Mouse (Mus musculus) limb, embryonic 15.5 days (tissue): ENCODE measurements around the gene Avp. TPM values are rescaled to one million over a fixed set of nuclear protein-coding genes. Genes with fewer than 3 reads are reported as not detected.

ENCODE experiments used
- ATAC-seq: fragments of 200-750 bp; cut with Nextera tagmentation; 2 replicates; pipeline ENCODE4 v1.8.0; 2017; ENCODE audit warnings: low read depth, moderate TSS enrichment; ENCODE audit not compliant: insufficient number of reproducible peaks, low FRiP score, low TSS enrichment
- H3K27ac ChIP-seq: fragments of 300-500 bp; sonication (generic); 2 replicates; pipeline ENCODE4 v1.5.1; 2015; ENCODE audit warnings: moderate library complexity, mild to moderate bottlenecking, inconsistent platforms
- H3K27me3 ChIP-seq: fragments of 300-500 bp; sonication (generic); 2 replicates; pipeline ENCODE4 v1.6.1; 2015; ENCODE audit warnings: inconsistent platforms
- H3K36me3 ChIP-seq: fragments of 300-500 bp; sonication (generic); 2 replicates; pipeline ENCODE4 v1.6.1; 2015; ENCODE audit warnings: inconsistent platforms
- H3K4me1 ChIP-seq: fragments of 300-500 bp; sonication (generic); 2 replicates; pipeline ENCODE4 v1.6.1; 2015; ENCODE audit warnings: inconsistent platforms
- H3K4me2 ChIP-seq: fragments of 300-500 bp; sonication (generic); 2 replicates; pipeline ENCODE4 v1.6.1; 2015; ENCODE audit warnings: mild to moderate bottlenecking, inconsistent platforms
- H3K4me3 ChIP-seq: fragments of 300-500 bp; sonication (generic); 2 replicates; pipeline ENCODE4 v1.5.1; 2015; ENCODE audit warnings: mild to moderate bottlenecking, inconsistent platforms
- H3K9ac ChIP-seq: fragments of 300-500 bp; sonication (generic); 2 replicates; pipeline ENCODE4 v1.6.1; 2015; ENCODE audit warnings: inconsistent platforms
- H3K9me3 ChIP-seq: fragments of 300-500 bp; sonication (generic); 2 replicates; pipeline ENCODE4 v1.6.1; 2016; ENCODE audit warnings: inconsistent platforms
- WGBS: fragments of 180-500 bp; shearing (Covaris S2); methylation state at CpG from one replicate; pipeline ENCODE4 v1.1.7; 2015; 5-methylcytosine and 5-hydroxymethylcytosine counted together
- microRNA-seq: library from miRNA; unstranded; fragments of <30 nt; microRNA quantifications from one replicate; pipeline ENCODE4, GENCODE M21; 2016
- polyA plus RNA-seq: library from polyadenylated mRNA; unstranded; fragments of >200 nt; fragmentation: Nextera tagmentation; extraction: Ambion mirVana; gene quantifications from 2 replicates; pipeline ENCODE4 v1.2.1, GENCODE M21; 2015

Avp gene
- polyA plus RNA-seq, 1 experiment from 2014 or later: not detected

DNA sequence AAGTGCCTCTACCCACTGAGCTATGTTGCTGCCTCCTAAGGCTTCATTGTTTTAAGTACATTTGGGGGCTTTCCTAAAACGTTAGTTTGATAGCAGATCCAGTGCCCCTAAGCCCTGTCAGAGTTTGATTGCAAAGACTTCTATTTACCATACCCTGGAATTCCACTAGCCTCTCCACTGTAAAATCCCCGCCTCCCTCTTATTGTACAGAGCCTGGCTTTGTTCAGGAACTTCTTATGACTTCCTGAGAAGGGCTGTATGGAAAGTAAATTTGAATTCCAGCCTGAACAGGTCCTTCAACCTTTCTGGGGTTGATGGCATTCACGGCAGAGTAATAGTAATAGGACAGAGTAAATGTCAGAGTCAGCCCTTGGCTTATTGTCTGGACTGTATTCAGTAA is 45.5 kb downstream of the Avp start:
- no peaks in the 10 kb centered on the region for H3K4me1 ChIP-seq
- ATAC-seq: no peak
- H3K27ac ChIP-seq: no peak overlapping the region
- no peak overlapping the region for H3K4me3 ChIP-seq
- H3K9ac ChIP-seq: no peak overlapping the region
- peaks cover 90% of the 10 kb centered on the region for H3K36me3 ChIP-seq
- no peaks in the 10 kb centered on the region for H3K9me3 ChIP-seq
- no peaks in the 10 kb centered on the region for H3K27me3 ChIP-seq
- WGBS: 75% methylated on average over 3 of the region's 3 CpGs
- H3K4me2 ChIP-seq: no peak overlapping the region

GRCm38 (mm10) chr2:130535017-130535416 is 47.3 kb downstream of the Avp start:
- H3K27me3 ChIP-seq: no peaks in the 10 kb centered on the region
- no peak overlapping the region for H3K4me3 ChIP-seq
- no peaks in the 10 kb centered on the region for H3K4me1 ChIP-seq
- H3K36me3 ChIP-seq: peaks cover 84% of the 10 kb centered on the region
- H3K4me2 ChIP-seq: no peak overlapping the region
- 86% methylated on average over 6 of the region's 6 CpGs for WGBS
- H3K9me3 ChIP-seq: no peaks in the 10 kb centered on the region
- no peak overlapping the region for H3K9ac ChIP-seq
- no peak overlapping the region for H3K27ac ChIP-seq
- ATAC-seq: no peak

- Histone ChIP-seq H3K4me2 (no peak overlapping the region), H3K36me3 (peaks cover 60% of the 10 kb centered on the region), H3K9ac (no peak overlapping the region), H3K9me3 (no peaks in the 10 kb centered on the region), H3K27ac (no peak overlapping the region), H3K4me3 (no peak overlapping the region), H3K4me1 (no peaks in the 10 kb centered on the region), H3K27me3 (no peaks in the 10 kb centered on the region)
- WGBS: 86% methylated on average over 2 of the region's 2 CpGs
- ATAC-seq: no peak
These were observed 50.2 kb downstream of the Avp start for GRCm38 (mm10) chr2:130532201-130532600.

Small RNA genes within 50 kb of the gene (microRNA-seq; reads per million reads assigned to microRNA genes)
- not detected for gene Gm23876

Other genes starting within 250 kb of the Avp start
- gene Cpxm1, start 185.0 kb downstream of the Avp start, polyA plus RNA-seq: 145 and 151 TPM in 2 replicates
- not detected in 2 replicates for gene Gm28372, start 177.3 kb downstream of the Avp start, polyA plus RNA-seq
- 0.37 TPM in 1 of 2 replicates, not detected in the other for gene 1700020A23Rik, start 177.3 kb downstream of the Avp start, polyA plus RNA-seq
- gene Tmem239, start 176.1 kb downstream of the Avp start, polyA plus RNA-seq: 0.14 and 0.15 TPM in 2 replicates
- 94.2 and 106 TPM in 2 replicates for gene Vps16, start 158.2 kb downstream of the Avp start, polyA plus RNA-seq
- gene Pced1a, start 157.9 kb downstream of the Avp start, polyA plus RNA-seq: 16.2 and 17.2 TPM in 2 replicates
- gene Ptpra, start 132.3 kb downstream of the Avp start, polyA plus RNA-seq: 86.6 and 106 TPM in 2 replicates
- 93.6 and 101 TPM in 2 replicates for gene Mrps26, start 18.8 kb downstream of the Avp start, polyA plus RNA-seq
- gene Oxt, start 6.4 kb downstream of the Avp start, polyA plus RNA-seq: not detected in 2 replicates
- 13.2 and 14.1 TPM in 2 replicates for gene Fastkd5, start 47.5 kb upstream of the Avp start, polyA plus RNA-seq
- 10.8 and 11.0 TPM in 2 replicates for gene Ubox5, start 47.5 kb upstream of the Avp start, polyA plus RNA-seq
- gene Lzts3, start 60.2 kb upstream of the Avp start, polyA plus RNA-seq: 4.0 and 4.5 TPM in 2 replicates
- 69.6 and 71.7 TPM in 2 replicates for gene Ddrgk1, start 82.1 kb upstream of the Avp start, polyA plus RNA-seq
- gene Itpa, start 85.1 kb upstream of the Avp start, polyA plus RNA-seq: 90.9 and 99.1 TPM in 2 replicates
- 2.6 and 2.9 TPM in 2 replicates for gene Slc4a11, start 115.0 kb upstream of the Avp start, polyA plus RNA-seq